Mouse (Mus musculus) myocyte (in vitro differentiated cells): ENCODE measurements around the gene Gsk3a.

Experiments
- CEBPB ChIP-seq: IDR thresholded peaks from 2 replicates; pipeline ENCODE4 v1.6.1; 2011; ENCODE audit warnings: mild to moderate bottlenecking, moderate library complexity; ENCODE audit not compliant: poor library complexity, insufficient read depth, severe bottlenecking
- E2F4 ChIP-seq: IDR thresholded peaks from one replicate; pipeline ENCODE4 v1.6.1; 2011; ENCODE audit warnings: mild to moderate bottlenecking, control low read depth, moderate library complexity; ENCODE audit not compliant: insufficient read depth
- MAX ChIP-seq: IDR thresholded peaks from one replicate; pipeline ENCODE4 v1.6.1; 2011; ENCODE audit warnings: low read depth, mild to moderate bottlenecking, control low read depth
- MYOD1 ChIP-seq, 3 experiments: IDR thresholded peaks; one replicate each; pipeline ENCODE4 v1.6.1; 2011; ENCODE audit warnings: control low read depth in 2 of 3, low read depth in 2 of 3, mild to moderate bottlenecking in 2 of 3, moderate library complexity in 1 of 3; ENCODE audit not compliant: insufficient read length in 2 of 3, control insufficient read depth in 1 of 3
- MYOG ChIP-seq, 3 experiments: IDR thresholded peaks; one replicate each; pipeline ENCODE4 v1.6.1; 2011; ENCODE audit warnings: control low read depth in 2 of 3, low read depth in 2 of 3, mild to moderate bottlenecking in 2 of 3; ENCODE audit not compliant: insufficient read length in 2 of 3, control insufficient read depth in 1 of 3, insufficient read depth in 1 of 3
- POLR2A ChIP-seq: IDR thresholded peaks from one replicate; pipeline ENCODE4 v1.6.1; 2011; ENCODE audit warnings: low read depth, mild to moderate bottlenecking, control low read depth, moderate library complexity; ENCODE audit not compliant: insufficient read length
- POLR2AphosphoS2 ChIP-seq: IDR thresholded peaks from one replicate; pipeline ENCODE4 v1.6.1; 2011; ENCODE audit warnings: low read depth, control low read depth; ENCODE audit not compliant: insufficient read length
- REST ChIP-seq: IDR thresholded peaks from one replicate; pipeline ENCODE4 v1.6.1; 2011; ENCODE audit warnings: mild to moderate bottlenecking, control low read depth, moderate library complexity; ENCODE audit not compliant: insufficient read depth, insufficient read length
- SRF ChIP-seq: IDR thresholded peaks from one replicate; pipeline ENCODE4 v1.6.1; 2011; ENCODE audit warnings: low read depth; ENCODE audit not compliant: control insufficient read depth, insufficient read length
- TCF12 ChIP-seq: IDR thresholded peaks from one replicate; pipeline ENCODE4 v1.6.1; 2011; ENCODE audit warnings: mild to moderate bottlenecking, control low read depth; ENCODE audit not compliant: poor library complexity, insufficient read depth, severe bottlenecking
- TCF3 ChIP-seq: IDR thresholded peaks from one replicate; pipeline ENCODE4 v1.6.1; 2011; ENCODE audit warnings: low read depth, control low read depth; ENCODE audit not compliant: insufficient read length
- USF1 ChIP-seq: IDR thresholded peaks from one replicate; pipeline ENCODE4 v1.6.1; 2011; ENCODE audit warnings: low read depth, mild to moderate bottlenecking, control low read depth, moderate library complexity

DNA sequence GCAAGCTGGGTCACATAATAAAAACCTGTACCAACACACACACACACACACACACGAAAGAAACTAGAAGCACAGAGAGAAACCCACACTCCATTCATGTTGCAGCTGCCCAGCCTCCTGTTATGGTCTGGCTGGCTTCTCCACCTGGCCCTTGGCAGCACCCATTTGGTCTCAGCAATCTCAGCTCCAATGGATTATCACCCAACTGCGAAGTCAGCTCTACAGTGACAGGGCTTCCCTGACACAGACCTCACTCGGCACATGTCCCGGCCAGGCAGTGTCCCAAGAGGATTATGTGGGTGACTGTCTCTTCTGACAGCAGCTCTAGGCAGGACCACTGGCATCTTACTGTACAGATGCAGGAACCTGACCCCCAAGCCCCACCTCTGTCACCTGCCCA lies 27.2 kb downstream of the Gsk3a start:
- TF ChIP-seq MAX (no peak), POLR2AphosphoS2 (no peak), TCF3 (no peak), USF1 (no peak), POLR2A (no peak), CEBPB (no peak), TCF12 (no peak), E2F4 (no peak), MYOG (IDR thresholded peaks at IDR 0.05; ENCODE audit: control insufficient read depth in 1 of 3, insufficient read depth in 1 of 3, insufficient read length in 2 of 3, low read depth in 2 of 3) (peak in 1 of 3 experiments; percentile 10), SRF (no peak), MYOD1 (IDR thresholded peaks at IDR 0.05; ENCODE audit: control insufficient read depth in 1 of 3, insufficient read length in 2 of 3, low read depth in 2 of 3) (peak in 1 of 3 experiments; percentile 52), REST (no peak)
